Mouse (Mus musculus) urinary bladder, postnatal 14 days (tissue): ENCODE measurements around the gene Grin2d.

ENCODE experiments used
- DNase-seq: peaks from one replicate; pipeline ENCODE4 v3.0.0; 2021; ENCODE audit warnings: low spot score

Grin2d gene

DNA sequence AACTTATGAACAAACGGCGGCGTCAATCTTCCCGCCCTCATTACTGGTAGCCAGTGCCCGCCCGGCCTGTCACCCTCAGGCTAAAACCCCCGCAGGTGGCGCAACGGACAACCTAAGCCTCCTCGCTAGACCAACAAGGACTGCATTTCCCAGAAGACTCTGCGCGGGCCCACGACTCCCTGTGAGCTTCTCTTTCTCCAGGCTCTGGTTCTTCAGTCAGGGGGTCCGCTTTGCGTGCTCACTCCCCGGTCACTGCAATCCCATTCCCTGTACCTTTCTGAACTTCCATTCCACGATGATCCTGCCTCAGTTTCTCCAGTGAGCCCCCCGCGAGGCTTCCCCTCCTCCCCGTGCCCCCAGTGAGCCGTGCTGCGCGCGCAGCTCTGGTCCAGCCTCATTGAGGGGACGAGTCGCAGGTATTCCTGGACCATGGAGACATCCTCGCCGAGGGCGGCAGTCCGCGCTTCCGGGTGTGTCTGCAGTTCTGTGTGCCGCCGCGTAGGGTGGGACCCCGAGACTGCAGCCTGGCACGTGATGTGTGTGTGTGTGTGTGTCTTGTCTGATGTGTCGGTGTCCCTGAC lies 94.6 kb downstream of the Grin2d start, which contains the start of gene Lmtk3:
Gene Lmtk3 (plus strand): TSS at position 228 of the 581 bp plus-strand sequence.
- DNase-seq = peak; percentile 63

DNA sequence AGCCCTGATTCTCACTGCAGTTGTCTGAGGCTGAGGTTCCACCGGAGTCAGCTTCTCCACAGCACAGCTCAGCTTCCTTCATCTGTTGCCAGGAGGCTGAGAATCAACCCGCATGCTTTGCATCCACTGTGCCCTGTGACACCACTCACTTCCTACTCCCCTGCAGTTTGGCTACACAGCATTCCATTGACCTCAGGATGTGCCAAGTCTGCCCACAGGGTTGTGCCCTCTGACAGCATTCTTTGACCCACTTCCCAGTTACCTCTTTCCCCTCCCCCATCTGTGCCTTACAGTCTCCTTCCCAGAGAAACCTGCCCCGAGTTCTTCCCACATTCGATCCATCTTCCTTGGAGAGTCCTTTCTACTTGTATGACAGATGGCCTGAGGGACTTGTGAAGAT lies 95.9 kb downstream of the Grin2d start:
- no peak for DNase-seq
